Mouse (Mus musculus): ENCODE data around the gene Mylk. TPM values are rescaled to one million over a fixed set of nuclear protein-coding genes. Genes with fewer than 3 reads are reported as not detected.

Mylk gene
- polyA plus RNA-seq, 1 experiment, result 284 TPM

- no peak for TF ChIP-seq CTCF (IDR thresholded peaks at IDR 0.05; ENCODE audit: extremely low read depth, insufficient read length, insufficient replicate concordance, low read depth, low read length)
- TF ChIP-seq POLR2A (IDR thresholded peaks at IDR 0.05; ENCODE audit: low read depth, low read length), result no peak
- WGBS, result 94% methylated on average over 2 of the region's 2 CpGs
- Histone ChIP-seq H3K27me3 (ENCODE audit: control insufficient read depth, insufficient read depth, low read length) (no peaks in the 10 kb centered on the region), H3K4me3 (ENCODE audit: low read depth, low read length) (no peak overlapping the region), H3K4me1 (ENCODE audit: control insufficient read depth, insufficient read depth, insufficient read length, low read length) (no peaks in the 10 kb centered on the region), H3K36me3 (ENCODE audit: control insufficient read depth, insufficient read depth, low read length) (no peaks in the 10 kb centered on the region), H3K27ac (ENCODE audit: insufficient read depth, low read depth, low read length) (no peak overlapping the region)
Measured at GRCm38 (mm10) chr16:34767443-34767842, 22.4 kb downstream of the Mylk start.

- TF ChIP-seq CTCF (IDR thresholded peaks at IDR 0.05; ENCODE audit: extremely low read depth, insufficient read length, insufficient replicate concordance, low read depth, low read length) (no peak), POLR2A (IDR thresholded peaks at IDR 0.05; ENCODE audit: low read depth, low read length) (no peak)
- Histone ChIP-seq H3K4me3 (ENCODE audit: low read depth, low read length) (no peak overlapping the region), H3K4me1 (ENCODE audit: control insufficient read depth, insufficient read depth, insufficient read length, low read length) (no peaks in the 10 kb centered on the region), H3K27me3 (ENCODE audit: control insufficient read depth, insufficient read depth, low read length) (no peaks in the 10 kb centered on the region), H3K36me3 (ENCODE audit: control insufficient read depth, insufficient read depth, low read length) (no peaks in the 10 kb centered on the region), H3K27ac (ENCODE audit: insufficient read depth, low read depth, low read length) (no peak overlapping the region)
- WGBS, result 62% methylated on average over 4 of the region's 4 CpGs
Measured at GRCm38 (mm10) chr16:34768436-34768835, 23.4 kb downstream of the Mylk start.

GRCm38 (mm10) chr16:34770127-34770526 is 25.1 kb downstream of the Mylk start:
- no peak overlapping the region for H3K4me3 ChIP-seq (ENCODE audit: low read depth, low read length)
- H3K27ac ChIP-seq (ENCODE audit: insufficient read depth, low read depth, low read length), result no peak overlapping the region
- H3K27me3 ChIP-seq (ENCODE audit: control insufficient read depth, insufficient read depth, low read length), result no peaks in the 10 kb centered on the region
- no peaks in the 10 kb centered on the region for H3K4me1 ChIP-seq (ENCODE audit: control insufficient read depth, insufficient read depth, insufficient read length, low read length)
- 78% methylated on average over 4 of the region's 4 CpGs for WGBS
- TF ChIP-seq POLR2A (IDR thresholded peaks at IDR 0.05; ENCODE audit: low read depth, low read length), result no peak
- TF ChIP-seq CTCF (IDR thresholded peaks at IDR 0.05; ENCODE audit: extremely low read depth, insufficient read length, insufficient replicate concordance, low read depth, low read length), result no peak
- H3K36me3 ChIP-seq (ENCODE audit: control insufficient read depth, insufficient read depth, low read length), result no peaks in the 10 kb centered on the region

GRCm38 (mm10) chr16:34772445-34773032 is 27.5 kb downstream of the Mylk start:
- no peaks in the 10 kb centered on the region for H3K27me3 ChIP-seq (ENCODE audit: control insufficient read depth, insufficient read depth, low read length)
- TF ChIP-seq POLR2A (IDR thresholded peaks at IDR 0.05; ENCODE audit: low read depth, low read length), result no peak
- TF ChIP-seq CTCF (IDR thresholded peaks at IDR 0.05; ENCODE audit: extremely low read depth, insufficient read length, insufficient replicate concordance, low read depth, low read length), result no peak
- H3K36me3 ChIP-seq (ENCODE audit: control insufficient read depth, insufficient read depth, low read length), result no peaks in the 10 kb centered on the region
- no peak overlapping the region for H3K4me3 ChIP-seq (ENCODE audit: low read depth, low read length)
- 86% methylated on average over 4 of the region's 4 CpGs for WGBS
- H3K4me1 ChIP-seq (ENCODE audit: control insufficient read depth, insufficient read depth, insufficient read length, low read length), result no peaks in the 10 kb centered on the region
- H3K27ac ChIP-seq (ENCODE audit: insufficient read depth, low read depth, low read length), result no peak overlapping the region

GRCm38 (mm10) chr16:34782442-34782841 is 37.4 kb downstream of the Mylk start:
- TF ChIP-seq CTCF (IDR thresholded peaks at IDR 0.05; ENCODE audit: extremely low read depth, insufficient read length, insufficient replicate concordance, low read depth, low read length), result no peak
- TF ChIP-seq POLR2A (IDR thresholded peaks at IDR 0.05; ENCODE audit: low read depth, low read length), result no peak
- no peaks in the 10 kb centered on the region for H3K36me3 ChIP-seq (ENCODE audit: control insufficient read depth, insufficient read depth, low read length)
- 72% methylated on average over 1 of the region's 1 CpGs for WGBS
- no peak overlapping the region for H3K27ac ChIP-seq (ENCODE audit: insufficient read depth, low read depth, low read length)
- no peaks in the 10 kb centered on the region for H3K4me1 ChIP-seq (ENCODE audit: control insufficient read depth, insufficient read depth, insufficient read length, low read length)
- no peak overlapping the region for H3K4me3 ChIP-seq (ENCODE audit: low read depth, low read length)
- no peaks in the 10 kb centered on the region for H3K27me3 ChIP-seq (ENCODE audit: control insufficient read depth, insufficient read depth, low read length)

GRCm38 (mm10) chr16:34783536-34783935 is 38.5 kb downstream of the Mylk start:
- no peak for TF ChIP-seq CTCF (IDR thresholded peaks at IDR 0.05; ENCODE audit: extremely low read depth, insufficient read length, insufficient replicate concordance, low read depth, low read length)
- TF ChIP-seq POLR2A (IDR thresholded peaks at IDR 0.05; ENCODE audit: low read depth, low read length), result no peak
- no peaks in the 10 kb centered on the region for H3K27me3 ChIP-seq (ENCODE audit: control insufficient read depth, insufficient read depth, low read length)
- no peak overlapping the region for H3K27ac ChIP-seq (ENCODE audit: insufficient read depth, low read depth, low read length)
- no peaks in the 10 kb centered on the region for H3K36me3 ChIP-seq (ENCODE audit: control insufficient read depth, insufficient read depth, low read length)
- H3K4me3 ChIP-seq (ENCODE audit: low read depth, low read length), result no peak overlapping the region
- WGBS, result 87% methylated on average over 5 of the region's 5 CpGs
- no peaks in the 10 kb centered on the region for H3K4me1 ChIP-seq (ENCODE audit: control insufficient read depth, insufficient read depth, insufficient read length, low read length)

GRCm38 (mm10) chr16:34784675-34785074 is 39.7 kb downstream of the Mylk start:
- no peaks in the 10 kb centered on the region for H3K27me3 ChIP-seq (ENCODE audit: control insufficient read depth, insufficient read depth, low read length)
- H3K36me3 ChIP-seq (ENCODE audit: control insufficient read depth, insufficient read depth, low read length), result no peaks in the 10 kb centered on the region
- TF ChIP-seq POLR2A (IDR thresholded peaks at IDR 0.05; ENCODE audit: low read depth, low read length), result no peak
- no peak for TF ChIP-seq CTCF (IDR thresholded peaks at IDR 0.05; ENCODE audit: extremely low read depth, insufficient read length, insufficient replicate concordance, low read depth, low read length)
- H3K4me1 ChIP-seq (ENCODE audit: control insufficient read depth, insufficient read depth, insufficient read length, low read length), result no peaks in the 10 kb centered on the region
- 67% methylated on average over 4 of the region's 4 CpGs for WGBS
- H3K4me3 ChIP-seq (ENCODE audit: low read depth, low read length), result no peak overlapping the region
- H3K27ac ChIP-seq (ENCODE audit: insufficient read depth, low read depth, low read length), result no peak overlapping the region

Measured in small intestine, adult 2 months (tissue).